Mouse (Mus musculus): Measurements from ENCODE around the gene Rnf138rt1.

GRCm38 (mm10) chrX:163766290-163766689 is 5.2 kb upstream of the Rnf138rt1 start:
- no peak for TF ChIP-seq CTCF (IDR thresholded peaks at IDR 0.05)
- no peak for TF ChIP-seq EP300 (IDR thresholded peaks at IDR 0.05)

All from lung, postnatal 0 days (tissue).